Mouse (Mus musculus) layer of hippocampus, postnatal 14 days (tissue): Measurements from ENCODE around the gene Pdik1l. TPM values are rescaled to one million over a fixed set of nuclear protein-coding genes. Genes with fewer than 3 reads are reported as not detected.
"Not testable (repeated sequence)": the region's sequence is repeated elsewhere in the genome, so short reads cannot be mapped to it uniquely, and the experiment has no call there.

Source experiments
- DNase-seq, 2 experiments: peaks; one replicate each; pipeline ENCODE4 v3.0.0; 2021 to 2022; ENCODE audit warnings: low spot score in 2 of 2, mixed read lengths in 1 of 2
- total RNA-seq, 2 experiments: library from RNA; stranded (reverse); gene quantifications; 2 replicates each; pipeline ENCODE4 v1.2.3; 2021

The Pdik1l gene
- total RNA-seq, 2 experiments from 2014 or later = 21.5 to 21.9 TPM

GRCm38 (mm10) chr4:134299498-134299810 is 11.8 kb upstream of the Pdik1l start:
- DNase-seq = no peak

GRCm38 (mm10) chr4:134298626-134299497 is 11.2 kb upstream of the Pdik1l start:
- DNase-seq = no peak

GRCm38 (mm10) chr4:134297369-134297768 is 9.7 kb upstream of the Pdik1l start:
- no peak for DNase-seq

GRCm38 (mm10) chr4:134296523-134296922 is 8.8 kb upstream of the Pdik1l start:
- DNase-seq = no peak

- DNase-seq = not testable (repeated sequence)
Observed at GRCm38 (mm10) chr4:134296096-134296495, 8.4 kb upstream of the Pdik1l start.

- no peak for DNase-seq
Observed at GRCm38 (mm10) chr4:134293692-134294163, 6.0 kb upstream of the Pdik1l start.

- no peak for DNase-seq
Observed at GRCm38 (mm10) chr4:134293061-134293691, 5.5 kb upstream of the Pdik1l start.

GRCm38 (mm10) chr4:134292067-134292466 is 4.4 kb upstream of the Pdik1l start:
- DNase-seq = peak; percentile 51 to 71

GRCm38 (mm10) chr4:134288397-134289256 is 932 bp upstream of the Pdik1l start:
- no peak for DNase-seq

GRCm38 (mm10) chr4:134287168-134287564 is 529 bp downstream of the Pdik1l start:
- DNase-seq = peak; percentile 95 to 96

- no peak for DNase-seq
Observed at GRCm38 (mm10) chr4:134286226-134287167, 1.2 kb downstream of the Pdik1l start.

- DNase-seq = no peak
Observed at GRCm38 (mm10) chr4:134284942-134285341, 2.8 kb downstream of the Pdik1l start.

- DNase-seq = no peak
Observed at GRCm38 (mm10) chr4:134273417-134274345, 14.0 kb downstream of the Pdik1l start.

GRCm38 (mm10) chr4:134272731-134273416 is 14.8 kb downstream of the Pdik1l start:
- no peak for DNase-seq

GRCm38 (mm10) chr4:134271979-134272378 is 15.7 kb downstream of the Pdik1l start:
- DNase-seq = no peak

GRCm38 (mm10) chr4:134269622-134270021 is 18.1 kb downstream of the Pdik1l start:
- DNase-seq = not testable (repeated sequence)

- no peak for DNase-seq
Observed at GRCm38 (mm10) chr4:134268102-134268655, 19.5 kb downstream of the Pdik1l start.

- no peak for DNase-seq
Observed at GRCm38 (mm10) chr4:134265860-134266585, 21.7 kb downstream of the Pdik1l start.
